Mouse (Mus musculus) testis, postnatal 10 days (tissue): ENCODE data around the gene Brd2.

ENCODE experiments used
- DNase-seq: peaks from one replicate; pipeline ENCODE4 v3.0.0; 2021; ENCODE audit warnings: low spot score

Brd2 gene

DNA sequence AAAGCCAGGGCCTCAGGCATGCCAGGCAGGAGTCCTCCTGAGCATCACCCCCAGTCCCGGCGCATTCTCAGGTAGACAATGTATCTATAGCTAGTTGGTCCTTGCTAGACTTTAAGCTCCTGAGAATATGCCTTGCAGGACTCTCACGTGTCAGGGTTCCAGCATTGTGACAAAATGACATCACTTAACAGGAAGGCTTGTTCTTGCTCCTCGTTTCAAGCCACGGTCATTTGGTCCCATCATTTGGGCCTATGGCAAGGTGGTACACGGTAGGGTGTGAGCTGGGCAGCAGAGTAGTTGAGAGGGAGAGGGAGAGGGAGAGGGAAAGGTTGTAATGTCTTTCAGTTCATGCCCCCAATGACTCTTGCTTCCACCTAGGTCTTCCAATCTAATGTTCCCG is 9.5 kb upstream of the Brd2 start:
- DNase-seq = no peak

GRCm38 (mm10) chr17:34130073-34130947 is 7.9 kb upstream of the Brd2 start:
- DNase-seq = no peak

- no peak for DNase-seq
These were observed 6.7 kb upstream of the Brd2 start for GRCm38 (mm10) chr17:34128944-34129791.

DNA sequence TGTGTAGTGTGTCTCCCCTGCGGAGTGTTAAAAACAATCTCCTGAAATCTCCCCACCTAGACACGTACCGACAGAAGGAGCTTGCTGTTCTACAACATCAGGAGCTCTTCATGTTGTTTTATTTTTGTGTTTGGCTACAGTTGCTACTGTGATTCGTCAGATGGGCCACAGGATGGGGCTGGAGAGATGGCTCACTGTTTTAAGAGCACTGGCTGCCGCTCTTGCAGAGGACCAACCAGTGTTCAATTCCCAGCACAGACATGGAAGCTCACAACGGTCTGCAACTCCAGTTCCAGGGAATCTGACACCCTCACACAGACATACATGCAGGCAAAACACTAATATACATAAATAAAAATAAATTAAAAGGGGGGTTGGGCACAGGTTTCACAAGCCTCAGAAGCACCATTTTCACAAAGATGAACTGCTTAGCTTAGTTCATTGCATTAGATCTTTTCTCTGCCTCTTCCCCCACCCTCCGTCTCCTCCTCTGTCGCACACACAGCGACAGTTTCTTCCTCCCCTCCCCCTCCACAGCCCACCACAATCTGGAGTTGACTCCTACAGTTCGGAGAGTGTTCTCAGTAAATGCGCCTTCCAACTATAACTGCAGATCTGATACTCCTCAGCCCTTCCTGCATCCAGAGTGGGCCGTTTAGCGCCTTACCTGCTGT is 6.0 kb upstream of the Brd2 start:
- DNase-seq = no peak

- peak; percentile 78 for DNase-seq
These were observed 5.0 kb upstream of the Brd2 start for GRCm38 (mm10) chr17:34127475-34127874.

GRCm38 (mm10) chr17:34126826-34127420 is 4.5 kb upstream of the Brd2 start:
- DNase-seq = no peak

DNA sequence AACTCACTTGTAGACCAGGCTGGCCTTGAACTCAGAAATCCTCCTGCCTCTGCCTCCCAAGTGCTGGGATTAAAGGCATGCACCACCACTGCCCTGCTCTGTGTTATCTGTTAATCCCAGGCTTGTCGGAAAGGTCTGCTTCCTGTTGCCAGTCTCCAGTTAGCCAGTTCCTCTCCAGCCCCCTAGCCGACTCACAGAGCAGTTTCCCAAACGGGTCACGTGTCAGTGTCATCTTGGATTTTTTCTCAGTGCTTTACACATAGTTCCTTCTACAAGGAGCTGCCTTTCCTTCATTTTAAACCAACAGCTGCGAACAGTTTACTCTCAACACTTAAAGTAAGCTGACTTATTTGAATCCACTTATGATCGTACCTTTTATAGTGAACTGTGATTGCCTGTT is 2.2 kb upstream of the Brd2 start:
- DNase-seq = no peak

- no peak for DNase-seq
These were observed 1.1 kb upstream of the Brd2 start for GRCm38 (mm10) chr17:34123518-34123917.

GRCm38 (mm10) chr17:34123111-34123510 is 677 bp upstream of the Brd2 start:
- DNase-seq = no peak

DNA sequence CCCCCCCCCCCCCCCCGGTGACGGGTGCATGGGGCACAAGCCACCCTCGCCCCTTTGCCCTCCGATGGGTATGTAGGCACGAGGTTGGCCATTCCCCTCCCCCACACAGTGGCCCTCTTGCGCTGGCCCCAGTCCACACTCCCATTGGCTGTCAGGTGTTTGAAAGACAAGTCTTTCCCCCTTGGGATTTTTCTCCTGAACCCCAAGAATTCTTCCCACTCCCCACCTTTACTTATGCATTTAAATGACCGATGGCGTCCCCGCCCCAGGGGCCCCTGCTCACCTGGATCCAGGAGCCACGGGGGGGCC is 601 bp downstream of the Brd2 start:
- DNase-seq = peak; percentile 84

GRCm38 (mm10) chr17:34121172-34121878 is 1.1 kb downstream of the Brd2 start:
- peak; percentile 94 for DNase-seq

- peak; percentile 88 for DNase-seq
These were observed 1.6 kb downstream of the Brd2 start for GRCm38 (mm10) chr17:34120814-34121171.

- peak; percentile 94 for DNase-seq
These were observed 2.2 kb downstream of the Brd2 start for GRCm38 (mm10) chr17:34120180-34120723.

DNA sequence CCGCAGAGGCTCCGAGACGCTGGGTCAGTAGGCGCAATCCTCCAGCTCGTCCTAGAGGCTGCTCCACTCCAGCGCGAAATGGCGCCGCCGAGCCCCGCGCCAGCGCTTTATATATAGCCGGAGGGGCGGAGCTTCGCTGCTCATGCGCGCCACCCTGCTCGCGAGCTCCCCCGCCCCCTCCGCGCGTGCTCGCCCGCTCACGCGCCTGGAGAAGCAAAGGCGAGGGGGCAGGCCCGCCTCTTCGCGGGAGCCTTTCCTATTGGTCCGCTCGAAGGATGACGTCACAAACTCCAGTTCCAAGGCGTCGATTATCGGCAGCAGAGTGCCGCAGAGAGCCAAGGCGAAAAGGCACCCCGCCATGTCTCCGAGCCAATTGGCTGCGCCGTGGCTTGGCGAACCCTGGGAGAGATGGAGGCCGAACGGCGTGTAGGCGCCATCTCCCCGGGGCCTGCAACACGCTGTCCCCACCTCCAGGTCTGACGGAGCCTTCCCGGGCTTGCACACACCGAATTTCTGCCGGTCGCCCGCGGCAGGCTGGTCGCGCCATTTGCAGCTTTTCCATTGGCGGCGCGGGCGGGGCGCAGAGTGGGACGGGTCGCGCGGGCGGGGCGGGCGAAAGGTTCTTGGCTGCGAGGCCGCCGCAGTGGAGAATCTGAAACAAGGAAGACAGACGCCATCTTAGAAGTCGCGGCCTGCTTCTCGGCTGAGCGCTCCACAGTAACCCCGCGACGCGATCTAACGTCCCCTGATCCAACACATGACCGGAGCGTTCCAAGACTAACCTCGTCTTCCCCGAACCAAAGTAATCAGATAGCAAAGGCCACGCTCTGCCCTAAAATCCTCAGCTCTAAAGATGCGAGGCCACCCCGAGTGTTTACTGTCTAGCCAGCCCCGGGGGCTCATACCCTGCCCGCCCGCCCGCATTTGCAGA is 2.9 kb downstream of the Brd2 start, which contains the start of gene H2-DMa:
TSS of gene H2-DMa (plus strand) at position 293 of the 931 bp plus-strand sequence.
- DNase-seq = peak; percentile 99

- DNase-seq = no peak
These were observed 3.6 kb downstream of the Brd2 start for GRCm38 (mm10) chr17:34118873-34119248.

GRCm38 (mm10) chr17:34118113-34118872 is 4.1 kb downstream of the Brd2 start:
- DNase-seq = peak; percentile 69

GRCm38 (mm10) chr17:34117421-34118112 is 4.9 kb downstream of the Brd2 start:
- DNase-seq = no peak

DNA sequence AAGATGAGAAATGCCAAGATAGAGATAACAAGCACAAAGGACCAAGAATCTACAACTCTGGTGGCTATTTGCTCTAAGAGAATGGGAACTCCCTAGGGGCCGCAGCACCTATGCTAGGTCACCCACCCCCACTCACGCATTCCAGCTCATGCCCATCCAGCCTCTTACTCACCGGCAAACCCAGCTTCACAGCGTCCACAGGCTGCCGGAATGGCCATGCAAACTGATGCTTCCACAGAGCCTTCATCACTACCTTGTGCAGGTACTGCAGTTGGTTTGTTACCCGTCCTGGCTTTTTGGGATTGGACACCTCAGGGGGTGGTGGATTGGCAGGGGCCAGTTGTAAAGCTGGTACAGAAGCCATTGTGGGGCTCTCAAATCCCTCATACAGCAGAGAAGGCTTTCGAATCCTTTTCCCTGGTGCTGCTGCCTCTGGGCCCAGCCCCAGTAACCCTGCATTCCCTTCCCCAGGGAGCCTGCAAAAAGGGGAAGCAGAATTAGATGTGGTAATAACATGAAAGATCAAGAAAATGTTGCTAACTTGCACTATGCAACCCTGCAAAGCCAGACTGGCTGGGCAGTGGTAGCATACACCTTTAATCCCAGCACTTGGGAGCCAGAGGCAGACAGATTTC is 5.6 kb downstream of the Brd2 start:
- DNase-seq = no peak
